Mouse (Mus musculus) testis, postnatal 14 days (tissue): ENCODE measurements around the gene Mlkl.
A peak's percentile ranks its signal among the peaks of the same experiment; 100 is the strongest.

Source experiments
- DNase-seq: peaks from one replicate; pipeline ENCODE4 v3.0.0; 2021; ENCODE audit warnings: low spot score

Gene Mlkl

GRCm38 (mm10) chr8:111337890-111338347 lies at the start of gene Mlkl:
Gene Mlkl, minus strand, starts transcription at chr8:111338177.
- DNase-seq: peak; percentile 66

- DNase-seq: no peak
These were observed 47.9 kb upstream of the Mlkl start for GRCm38 (mm10) chr8:111385915-111386314.

- DNase-seq: no peak
These were observed 46.7 kb upstream of the Mlkl start for GRCm38 (mm10) chr8:111384628-111385027.

GRCm38 (mm10) chr8:111375192-111375591 lies 37.2 kb upstream of the Mlkl start:
- no peak for DNase-seq

- DNase-seq: no peak
These were observed 31.7 kb upstream of the Mlkl start for GRCm38 (mm10) chr8:111369711-111370110.

GRCm38 (mm10) chr8:111367350-111367749 lies 29.4 kb upstream of the Mlkl start:
- DNase-seq: no peak

- DNase-seq: peak; percentile 11
These were observed 28.7 kb upstream of the Mlkl start for GRCm38 (mm10) chr8:111366610-111367234.

- no peak for DNase-seq
These were observed 25.5 kb upstream of the Mlkl start for GRCm38 (mm10) chr8:111363489-111363888.

GRCm38 (mm10) chr8:111360579-111361209 lies 22.7 kb upstream of the Mlkl start:
- DNase-seq: no peak

GRCm38 (mm10) chr8:111359936-111360335 lies 22.0 kb upstream of the Mlkl start:
- no peak for DNase-seq

GRCm38 (mm10) chr8:111358905-111359304 lies 20.9 kb upstream of the Mlkl start:
- no peak for DNase-seq

- DNase-seq: no peak
These were observed 19.5 kb upstream of the Mlkl start for GRCm38 (mm10) chr8:111357433-111357832.

GRCm38 (mm10) chr8:111353497-111353896 lies 15.5 kb upstream of the Mlkl start:
- no peak for DNase-seq

- no peak for DNase-seq
These were observed 14.3 kb upstream of the Mlkl start for GRCm38 (mm10) chr8:111352289-111352688.

- no peak for DNase-seq
These were observed 12.6 kb upstream of the Mlkl start for GRCm38 (mm10) chr8:111350577-111350976.

- peak; percentile 70 for DNase-seq
These were observed 5.2 kb upstream of the Mlkl start for GRCm38 (mm10) chr8:111343225-111343624.

GRCm38 (mm10) chr8:111340186-111340585 lies 2.2 kb upstream of the Mlkl start:
- no peak for DNase-seq

- DNase-seq: no peak
These were observed 612 bp upstream of the Mlkl start for GRCm38 (mm10) chr8:111338370-111339208.

- DNase-seq: no peak
These were observed 577 bp downstream of the Mlkl start for GRCm38 (mm10) chr8:111337311-111337889.

GRCm38 (mm10) chr8:111336692-111337091 lies 1.3 kb downstream of the Mlkl start:
- no peak for DNase-seq

GRCm38 (mm10) chr8:111325222-111325790 lies 12.7 kb downstream of the Mlkl start:
- no peak for DNase-seq

GRCm38 (mm10) chr8:111314729-111315128 lies 23.2 kb downstream of the Mlkl start:
- DNase-seq: no peak
